Mouse (Mus musculus): ENCODE results near the gene Zfp598. TPM values are rescaled to one million over a fixed set of nuclear protein-coding genes. Genes with fewer than 3 reads are reported as not detected.

Zfp598 gene
- 9.7 and 12.4 TPM in 2 replicates for polyA plus RNA-seq (2015; fragmentation: Nextera tagmentation; extraction: Ambion mirVana)

- WGBS = 1% methylated on average over 57 of the region's 80 CpGs
- Histone ChIP-seq H3K4me1 (replicated peaks; ENCODE audit: control insufficient read depth, insufficient read depth) (peaks cover 3% of the 10 kb centered on the region; the same call in 1 of the 2 replicates), H3K27ac (replicated peaks) (peak within 1 kb of the TSS; percentile 91), H3K27me3 (ENCODE audit: control insufficient read depth, insufficient read depth, low read length) (no peaks in the 10 kb centered on the region), H3K4me2 (replicated peaks; ENCODE audit: low read depth) (peak within 1 kb of the TSS; percentile 90), H3K9ac (ENCODE audit: low read length) (peak within 1 kb of the TSS; percentile 95), H3K4me3 (ENCODE audit: low read depth, low read length) (peak within 1 kb of the TSS; percentile 99), H3K9me3 (ENCODE audit: control insufficient read depth, low read length) (no peaks in the 10 kb centered on the region), H3K36me3 (ENCODE audit: control insufficient read depth, insufficient read depth, low read length) (0 out of 2 replicates have a peak, but pooled peaks cover 3% of the 10 kb centered on the region)
- DNase-seq (ENCODE audit: low spot score) (peak; percentile 95), ATAC-seq (ENCODE audit: low FRiP score, low TSS enrichment) (peak; percentile 97)
- TF ChIP-seq CTCF (IDR thresholded peaks at IDR 0.05; ENCODE audit: low read depth) (peak; percentile 45), EP300 (optimal IDR thresholded peaks at IDR 0.05) (no peak)
These were observed at the start of gene Zfp598 for GRCm38 (mm10) chr17:24669545-24670245. Gene Zfp598 (plus strand): TSS chr17:24669687.

GRCm38 (mm10) chr17:24625472-24625871 is 44.0 kb upstream of the Zfp598 start:
- DNase-seq (ENCODE audit: low spot score) = no peak
- Histone ChIP-seq H3K4me2 (replicated peaks; ENCODE audit: low read depth) (no peak overlapping the region), H3K36me3 (ENCODE audit: control insufficient read depth, insufficient read depth, low read length) (peaks cover 29% of the 10 kb centered on the region), H3K27me3 (ENCODE audit: control insufficient read depth, insufficient read depth, low read length) (no peaks in the 10 kb centered on the region), H3K27ac (replicated peaks) (no peak overlapping the region), H3K9ac (ENCODE audit: low read length) (no peak overlapping the region), H3K9me3 (ENCODE audit: control insufficient read depth, low read length) (no peaks in the 10 kb centered on the region), H3K4me3 (ENCODE audit: low read depth, low read length) (no peak overlapping the region), H3K4me1 (replicated peaks; ENCODE audit: control insufficient read depth, insufficient read depth) (no peaks in the 10 kb centered on the region)
- 92% methylated on average over 8 of the region's 8 CpGs for WGBS
- TF ChIP-seq EP300 (optimal IDR thresholded peaks at IDR 0.05) (no peak), CTCF (IDR thresholded peaks at IDR 0.05; ENCODE audit: low read depth) (no peak)
- no peak for ATAC-seq (ENCODE audit: low FRiP score, low TSS enrichment)

- no peak overlapping the region for H3K9ac ChIP-seq (ENCODE audit: low read length)
- H3K27me3 ChIP-seq (ENCODE audit: control insufficient read depth, insufficient read depth, low read length) = no peaks in the 10 kb centered on the region
- TF ChIP-seq EP300 (optimal IDR thresholded peaks at IDR 0.05) (no peak), CTCF (IDR thresholded peaks at IDR 0.05; ENCODE audit: low read depth) (peak; percentile 94)
- peaks cover 3% of the 10 kb centered on the region; the same call in 1 of the 2 replicates for H3K4me1 ChIP-seq (replicated peaks; ENCODE audit: control insufficient read depth, insufficient read depth)
- H3K4me2 ChIP-seq (replicated peaks; ENCODE audit: low read depth) = no peak overlapping the region
- peaks cover 17% of the 10 kb centered on the region; the same call in 1 of the 2 replicates for H3K36me3 ChIP-seq (ENCODE audit: control insufficient read depth, insufficient read depth, low read length)
- no peak overlapping the region for H3K4me3 ChIP-seq (ENCODE audit: low read depth, low read length)
- ATAC-seq (ENCODE audit: low FRiP score, low TSS enrichment) = no peak
- DNase-seq (ENCODE audit: low spot score) = peak; percentile 80
- no peak overlapping the region for H3K27ac ChIP-seq (replicated peaks)
- H3K9me3 ChIP-seq (ENCODE audit: control insufficient read depth, low read length) = no peaks in the 10 kb centered on the region
- 36% methylated on average over 5 of the region's 5 CpGs for WGBS
These were observed 40.8 kb upstream of the Zfp598 start for GRCm38 (mm10) chr17:24628646-24629045.

- no peak for DNase-seq (ENCODE audit: low spot score)
- no peak overlapping the region for H3K4me3 ChIP-seq (ENCODE audit: low read depth, low read length)
- TF ChIP-seq EP300 (optimal IDR thresholded peaks at IDR 0.05) (no peak), CTCF (IDR thresholded peaks at IDR 0.05; ENCODE audit: low read depth) (0 out of 2 replicates have a peak, but pooled peaks have one; percentile 20)
- peaks cover 17% of the 10 kb centered on the region; the same call in 1 of the 2 replicates for H3K36me3 ChIP-seq (ENCODE audit: control insufficient read depth, insufficient read depth, low read length)
- H3K4me1 ChIP-seq (replicated peaks; ENCODE audit: control insufficient read depth, insufficient read depth) = peaks cover 3% of the 10 kb centered on the region; the same call in 1 of the 2 replicates
- no peaks in the 10 kb centered on the region for H3K27me3 ChIP-seq (ENCODE audit: control insufficient read depth, insufficient read depth, low read length)
- WGBS = 90% methylated on average over 14 of the region's 14 CpGs
- H3K4me2 ChIP-seq (replicated peaks; ENCODE audit: low read depth) = no peak overlapping the region
- no peak overlapping the region for H3K9ac ChIP-seq (ENCODE audit: low read length)
- no peak for ATAC-seq (ENCODE audit: low FRiP score, low TSS enrichment)
- no peak overlapping the region for H3K27ac ChIP-seq (replicated peaks)
- H3K9me3 ChIP-seq (ENCODE audit: control insufficient read depth, low read length) = no peaks in the 10 kb centered on the region
These were observed 39.4 kb upstream of the Zfp598 start for GRCm38 (mm10) chr17:24630072-24630471.

- TF ChIP-seq EP300 (optimal IDR thresholded peaks at IDR 0.05) = no peak
- TF ChIP-seq CTCF (IDR thresholded peaks at IDR 0.05; ENCODE audit: low read depth) = 0 out of 2 replicates have a peak, but pooled peaks have one; percentile 1
- peak; percentile 74 for ATAC-seq (ENCODE audit: low FRiP score, low TSS enrichment)
- WGBS = 1% methylated on average over 51 of the region's 51 CpGs
- H3K9me3 ChIP-seq (ENCODE audit: control insufficient read depth, low read length) = no peaks in the 10 kb centered on the region
- H3K27ac ChIP-seq (replicated peaks) = peak within 1 kb of the TSS; percentile 96
- H3K9ac ChIP-seq (ENCODE audit: low read length) = peak within 1 kb of the TSS; percentile 78
- peak within 1 kb of the TSS; percentile 68 for H3K4me3 ChIP-seq (ENCODE audit: low read depth, low read length)
- H3K4me2 ChIP-seq (replicated peaks; ENCODE audit: low read depth) = peak within 1 kb of the TSS; percentile 89
- peaks cover 11% of the 10 kb centered on the region; the same call in 1 of the 2 replicates for H3K36me3 ChIP-seq (ENCODE audit: control insufficient read depth, insufficient read depth, low read length)
- peak; percentile 86 for DNase-seq (ENCODE audit: low spot score)
- H3K4me1 ChIP-seq (replicated peaks; ENCODE audit: control insufficient read depth, insufficient read depth) = peaks cover 3% of the 10 kb centered on the region; the same call in 1 of the 2 replicates
- no peaks in the 10 kb centered on the region for H3K27me3 ChIP-seq (ENCODE audit: control insufficient read depth, insufficient read depth, low read length)
These were observed 37.2 kb upstream of the Zfp598 start, which contains the start of the genes Tsc2 and Nthl1 for GRCm38 (mm10) chr17:24632167-24632812. Gene Tsc2 (minus strand): TSS chr17:24632630. Gene Nthl1 (plus strand): TSS chr17:24632680.
